12 mouse cellular contexts compared by ENCODE assay signal in the genomic region with DNA sequence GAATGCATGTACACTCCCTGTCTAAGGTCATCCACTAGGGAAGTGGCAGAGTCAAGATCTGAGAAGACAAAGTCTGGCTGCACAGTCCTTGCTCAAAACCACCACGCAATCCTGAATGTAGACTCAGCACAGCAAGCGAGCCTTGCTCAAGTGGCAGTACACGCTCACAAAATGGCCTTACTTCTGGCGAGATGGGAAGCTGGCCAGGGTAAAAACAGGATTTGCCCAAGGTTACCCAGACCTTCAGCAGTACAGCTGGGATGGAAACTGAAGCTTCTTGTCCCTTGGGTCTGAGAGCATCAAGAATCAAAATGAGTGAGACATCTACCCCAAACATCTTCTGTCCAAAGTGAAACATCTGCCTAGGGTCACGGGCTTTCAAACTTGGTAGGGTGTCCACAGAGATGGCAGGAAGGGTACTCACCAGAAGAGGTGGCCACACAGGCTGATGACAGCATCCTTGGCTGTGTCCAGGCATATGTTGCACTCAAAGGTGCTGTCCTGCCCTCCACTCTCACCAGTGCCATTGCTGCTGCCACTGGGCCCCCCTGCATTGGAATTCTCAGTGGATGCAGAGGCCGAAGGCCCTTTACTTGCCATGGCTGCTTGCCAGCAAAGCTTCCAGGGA. TPM values are rescaled to one million over a fixed set of nuclear protein-coding genes. Genes with fewer than 3 reads are reported as not detected.
"Had no signal": no experiment of that assay in that cellular context is flagged by ENCODE, and none has a peak within 500 bp of the region (broad histone marks: within the 10 kb centered on the region; RNA-seq: fewer than 3 reads in every experiment).

No protein-coding gene starts in this region.

- H3K36me3 ChIP-seq: midbrain, embryonic 12.5 days had no signal

- H3K27me3 ChIP-seq: limb, embryonic 13.5 days; midbrain, embryonic 12.5 days had no signal

- H3K9ac ChIP-seq: limb, embryonic 13.5 days; liver, embryonic 14.5 days; midbrain, embryonic 12.5 days had no signal

- H3K27ac ChIP-seq: kidney, postnatal 0 days; limb, embryonic 13.5 days; liver, embryonic 14.5 days; midbrain, embryonic 12.5 days had no signal

- H3K9me3 ChIP-seq: limb, embryonic 13.5 days; midbrain, embryonic 12.5 days had no signal

- H3K4me2 ChIP-seq: limb, embryonic 13.5 days; midbrain, embryonic 12.5 days had no signal

- H3K4me3 ChIP-seq: limb, embryonic 13.5 days; midbrain, embryonic 12.5 days had no signal

- H3K4me1 ChIP-seq: limb, embryonic 13.5 days; midbrain, embryonic 12.5 days had no signal

- ATAC-seq: midbrain, embryonic 16.5 days had no signal

- DNase-seq: kidney, adult 9 months; left cerebral cortex, postnatal 4 days; lung, adult 18-20 months; right cerebral cortex, postnatal 14 days; thymus, adult 18-20 months; thymus, postnatal 25 days had no signal

RNA-seq across cellular contexts. Expression of a gene that starts 56.0 kb away (rescaled TPM):
- total RNA-seq: liver, adult 2 months had no signal
